Mouse (Mus musculus): Measurements from ENCODE around the gene Gm10277. TPM values are rescaled to one million over a fixed set of nuclear protein-coding genes. Genes with fewer than 3 reads are reported as not detected.

Gm10277 gene
- polyA plus RNA-seq, 1 experiment from 2014 or later, result 1.4 TPM

- no peak overlapping the region for H3K27ac ChIP-seq
- no peak for DNase-seq (ENCODE audit: low spot score)
- WGBS, result 73% methylated on average over 1 of the region's 1 CpGs
- H3K4me1 ChIP-seq, result peaks cover 20% of the 10 kb centered on the region
- H3K9me3 ChIP-seq (replicated peaks), result no peaks in the 10 kb centered on the region
- H3K36me3 ChIP-seq, result peaks cover 39% of the 10 kb centered on the region
- no peaks in the 10 kb centered on the region for H3K27me3 ChIP-seq (ENCODE audit: low read depth, poor library complexity, severe bottlenecking)
- H3K4me3 ChIP-seq, result no peak overlapping the region
These were observed 8.3 kb downstream of the Gm10277 start for GRCm38 (mm10) chr11:77779240-77779639.

- no peak for DNase-seq (ENCODE audit: low spot score)
- Histone ChIP-seq H3K4me1 (peaks cover 9% of the 10 kb centered on the region; the same call in 1 of the 2 replicates), H3K9me3 (replicated peaks) (no peaks in the 10 kb centered on the region), H3K36me3 (peaks cover 39% of the 10 kb centered on the region), H3K27ac (no peak overlapping the region), H3K27me3 (ENCODE audit: low read depth, poor library complexity, severe bottlenecking) (no peaks in the 10 kb centered on the region), H3K4me3 (no peak overlapping the region)
- 95% methylated on average over 17 of the region's 17 CpGs for WGBS
These were observed 9.6 kb downstream of the Gm10277 start for GRCm38 (mm10) chr11:77777937-77778336.

GRCm38 (mm10) chr11:77777436-77777835 lies 10.1 kb downstream of the Gm10277 start:
- Histone ChIP-seq H3K36me3 (peaks cover 39% of the 10 kb centered on the region), H3K9me3 (replicated peaks) (no peaks in the 10 kb centered on the region), H3K27ac (no peak overlapping the region), H3K27me3 (ENCODE audit: low read depth, poor library complexity, severe bottlenecking) (no peaks in the 10 kb centered on the region), H3K4me1 (peaks cover 10% of the 10 kb centered on the region; the same call in 1 of the 2 replicates), H3K4me3 (no peak overlapping the region)
- WGBS, result 94% methylated on average over 17 of the region's 17 CpGs
- DNase-seq (ENCODE audit: low spot score), result no peak

GRCm38 (mm10) chr11:77775701-77776400 lies 11.7 kb downstream of the Gm10277 start:
- Histone ChIP-seq H3K4me3 (no peak overlapping the region), H3K4me1 (peaks cover 16% of the 10 kb centered on the region), H3K27me3 (ENCODE audit: low read depth, poor library complexity, severe bottlenecking) (no peaks in the 10 kb centered on the region), H3K27ac (peak overlapping the region; percentile 37; the same call in 1 of the 2 replicates), H3K9me3 (replicated peaks) (no peaks in the 10 kb centered on the region), H3K36me3 (peaks cover 34% of the 10 kb centered on the region)
- no peak for DNase-seq (ENCODE audit: low spot score)
- WGBS, result 59% methylated on average over 9 of the region's 9 CpGs

GRCm38 (mm10) chr11:77771879-77772713 lies 15.5 kb downstream of the Gm10277 start:
- Histone ChIP-seq H3K9me3 (replicated peaks) (no peaks in the 10 kb centered on the region), H3K27me3 (ENCODE audit: low read depth, poor library complexity, severe bottlenecking) (no peaks in the 10 kb centered on the region), H3K4me3 (no peak overlapping the region), H3K36me3 (peaks cover 4% of the 10 kb centered on the region), H3K4me1 (peaks cover 17% of the 10 kb centered on the region), H3K27ac (0 out of 2 replicates have a peak overlapping the region, but pooled peaks have one; percentile 19)
- 77% methylated on average over 8 of the region's 8 CpGs for WGBS
- no peak for DNase-seq (ENCODE audit: low spot score)

- Histone ChIP-seq H3K9me3 (replicated peaks) (no peaks in the 10 kb centered on the region), H3K4me1 (peaks cover 30% of the 10 kb centered on the region), H3K27ac (no peak overlapping the region), H3K27me3 (ENCODE audit: low read depth, poor library complexity, severe bottlenecking) (no peaks in the 10 kb centered on the region), H3K4me3 (no peak overlapping the region), H3K36me3 (peaks cover 2% of the 10 kb centered on the region; the same call in 1 of the 2 replicates)
- DNase-seq (ENCODE audit: low spot score), result no peak
- 84% methylated on average over 8 of the region's 8 CpGs for WGBS
These were observed 17.2 kb downstream of the Gm10277 start for GRCm38 (mm10) chr11:77770346-77770745.

GRCm38 (mm10) chr11:77769496-77769895 lies 18.1 kb downstream of the Gm10277 start:
- Histone ChIP-seq H3K27me3 (ENCODE audit: low read depth, poor library complexity, severe bottlenecking) (no peaks in the 10 kb centered on the region), H3K36me3 (peaks cover under 1% of the 10 kb centered on the region; the same call in 1 of the 2 replicates), H3K27ac (no peak overlapping the region), H3K4me3 (no peak overlapping the region), H3K4me1 (peaks cover 38% of the 10 kb centered on the region), H3K9me3 (replicated peaks) (no peaks in the 10 kb centered on the region)
- 85% methylated on average over 4 of the region's 4 CpGs for WGBS
- no peak for DNase-seq (ENCODE audit: low spot score)

GRCm38 (mm10) chr11:77766351-77767001 lies 21.1 kb downstream of the Gm10277 start:
- Histone ChIP-seq H3K4me3 (peak overlapping the region; percentile 50), H3K4me1 (peaks cover 46% of the 10 kb centered on the region), H3K27ac (peak overlapping the region; percentile 85), H3K36me3 (no peaks in the 10 kb centered on the region), H3K27me3 (ENCODE audit: low read depth, poor library complexity, severe bottlenecking) (peaks cover 9% of the 10 kb centered on the region), H3K9me3 (replicated peaks) (no peaks in the 10 kb centered on the region)
- WGBS, result under 1% methylated on average over 35 of the region's 35 CpGs
- peak; percentile 65 for DNase-seq (ENCODE audit: low spot score)

- Histone ChIP-seq H3K27me3 (ENCODE audit: low read depth, poor library complexity, severe bottlenecking) (peaks cover 9% of the 10 kb centered on the region), H3K27ac (peak overlapping the region; percentile 85; the same call in 1 of the 2 replicates), H3K4me1 (peaks cover 46% of the 10 kb centered on the region), H3K9me3 (replicated peaks) (no peaks in the 10 kb centered on the region), H3K4me3 (peak overlapping the region; percentile 12), H3K36me3 (no peaks in the 10 kb centered on the region)
- no peak for DNase-seq (ENCODE audit: low spot score)
- WGBS, result 50% methylated on average over 4 of the region's 4 CpGs
These were observed 22.1 kb downstream of the Gm10277 start for GRCm38 (mm10) chr11:77765459-77765777.

GRCm38 (mm10) chr11:77764694-77765458 lies 22.7 kb downstream of the Gm10277 start:
- Histone ChIP-seq H3K9me3 (replicated peaks) (no peaks in the 10 kb centered on the region), H3K4me1 (peaks cover 46% of the 10 kb centered on the region), H3K27ac (peak overlapping the region; percentile 85; the same call in 1 of the 2 replicates), H3K4me3 (peak overlapping the region; percentile 91), H3K27me3 (ENCODE audit: low read depth, poor library complexity, severe bottlenecking) (peaks cover 9% of the 10 kb centered on the region), H3K36me3 (no peaks in the 10 kb centered on the region)
- 66% methylated on average over 9 of the region's 9 CpGs for WGBS
- no peak for DNase-seq (ENCODE audit: low spot score)

- H3K9me3 ChIP-seq (replicated peaks), result no peaks in the 10 kb centered on the region
- WGBS, result 6% methylated on average over 26 of the region's 26 CpGs
- H3K36me3 ChIP-seq, result no peaks in the 10 kb centered on the region
- H3K27ac ChIP-seq, result peak overlapping the region; percentile 95
- H3K4me3 ChIP-seq, result peak overlapping the region; percentile 91
- peak; percentile 75 for DNase-seq (ENCODE audit: low spot score)
- H3K4me1 ChIP-seq, result peaks cover 46% of the 10 kb centered on the region
- peaks cover 9% of the 10 kb centered on the region for H3K27me3 ChIP-seq (ENCODE audit: low read depth, poor library complexity, severe bottlenecking)
These were observed 23.7 kb downstream of the Gm10277 start for GRCm38 (mm10) chr11:77763673-77764340.

Measured in limb, embryonic 10.5 days (tissue).